Mouse (Mus musculus): ENCODE results near the gene Ppm1h. TPM values are rescaled to one million over a fixed set of nuclear protein-coding genes. Genes with fewer than 3 reads are reported as not detected.

The Ppm1h gene
- total RNA-seq, 2 experiments from 2014 or later: 68.7 to 70.3 TPM

DNA sequence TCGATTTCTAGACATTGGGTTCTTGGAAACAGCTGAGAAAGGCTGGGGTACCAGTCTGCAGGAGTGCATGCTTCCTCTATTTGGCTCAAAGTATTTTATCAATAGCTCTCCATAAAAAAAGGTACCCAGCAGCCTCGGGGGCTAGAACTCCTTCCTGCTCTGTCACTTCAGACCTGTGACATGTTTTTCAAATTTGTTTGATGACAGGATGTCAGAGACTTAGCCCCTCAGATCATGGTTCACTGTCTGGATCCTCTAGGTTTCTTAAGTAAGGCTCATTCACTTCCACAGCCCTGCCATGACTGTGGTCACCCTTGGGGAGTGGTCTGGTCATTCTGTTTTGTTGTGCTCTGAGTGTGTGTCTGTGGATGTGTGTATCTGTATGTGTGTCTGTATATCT, 63.6 kb downstream of the Ppm1h start:
- no peak for DNase-seq (ENCODE audit: low spot score in 2 of 2)

DNA sequence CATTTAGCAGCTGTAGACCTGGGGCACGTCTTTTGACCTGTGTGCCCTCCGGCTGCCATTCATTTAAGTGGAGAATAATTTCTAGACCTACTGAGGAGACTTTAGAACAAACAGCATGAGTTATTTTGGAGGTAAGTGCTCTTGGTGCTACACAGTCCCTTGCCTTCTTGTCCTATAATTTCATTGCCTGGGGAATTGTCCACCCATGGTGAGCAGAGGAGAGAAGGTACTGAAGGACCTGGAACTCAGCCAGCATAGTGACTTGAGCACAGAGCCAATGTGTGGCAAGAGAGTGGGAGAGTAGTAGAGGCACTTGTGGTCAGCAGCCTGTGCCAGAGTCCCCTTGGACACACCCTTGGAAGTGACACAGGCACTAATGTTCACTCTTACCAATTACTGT, 64.8 kb downstream of the Ppm1h start:
- no peak for DNase-seq (ENCODE audit: low spot score in 2 of 2)

DNA sequence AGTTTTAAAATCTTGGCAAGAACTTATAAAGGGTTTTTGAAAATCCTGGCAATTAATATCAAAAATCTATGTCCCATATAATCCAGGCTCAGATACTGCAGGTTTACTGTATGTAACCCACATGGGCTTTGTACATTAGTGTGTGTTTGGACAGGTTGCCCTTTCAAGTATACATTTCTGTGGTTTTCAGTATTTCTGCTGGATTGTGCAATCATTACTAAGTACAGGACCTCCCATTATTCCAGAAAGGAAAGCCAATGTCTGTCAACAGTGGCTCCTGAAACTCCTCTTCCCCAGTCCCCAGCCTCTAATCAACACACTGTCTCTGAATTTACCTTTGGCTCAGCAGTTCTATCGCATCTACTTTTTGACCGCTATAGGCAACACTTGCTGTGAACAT, 66.4 kb downstream of the Ppm1h start:
- no peak for DNase-seq (ENCODE audit: low spot score in 2 of 2)

DNA sequence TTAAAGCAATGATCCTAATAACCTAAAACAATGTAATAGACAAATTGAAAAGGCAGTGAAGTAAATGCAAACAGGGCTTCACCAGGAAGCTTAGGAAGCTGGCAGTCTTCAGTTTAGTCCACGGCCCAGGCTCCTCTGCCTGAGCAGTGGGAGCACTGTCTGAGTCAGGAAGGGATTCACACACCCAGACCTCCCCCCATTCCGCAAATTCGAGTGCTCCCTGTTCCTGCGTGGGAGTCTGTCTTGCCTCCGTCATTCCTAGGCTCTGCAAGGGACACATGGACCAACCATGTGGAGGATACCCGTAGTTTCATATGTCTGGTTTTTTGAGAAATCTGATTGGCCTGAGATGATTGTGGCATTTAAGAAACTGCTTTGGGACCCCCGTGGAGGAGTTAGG, 67.6 kb downstream of the Ppm1h start:
- no peak for DNase-seq (ENCODE audit: low spot score in 2 of 2)

DNA sequence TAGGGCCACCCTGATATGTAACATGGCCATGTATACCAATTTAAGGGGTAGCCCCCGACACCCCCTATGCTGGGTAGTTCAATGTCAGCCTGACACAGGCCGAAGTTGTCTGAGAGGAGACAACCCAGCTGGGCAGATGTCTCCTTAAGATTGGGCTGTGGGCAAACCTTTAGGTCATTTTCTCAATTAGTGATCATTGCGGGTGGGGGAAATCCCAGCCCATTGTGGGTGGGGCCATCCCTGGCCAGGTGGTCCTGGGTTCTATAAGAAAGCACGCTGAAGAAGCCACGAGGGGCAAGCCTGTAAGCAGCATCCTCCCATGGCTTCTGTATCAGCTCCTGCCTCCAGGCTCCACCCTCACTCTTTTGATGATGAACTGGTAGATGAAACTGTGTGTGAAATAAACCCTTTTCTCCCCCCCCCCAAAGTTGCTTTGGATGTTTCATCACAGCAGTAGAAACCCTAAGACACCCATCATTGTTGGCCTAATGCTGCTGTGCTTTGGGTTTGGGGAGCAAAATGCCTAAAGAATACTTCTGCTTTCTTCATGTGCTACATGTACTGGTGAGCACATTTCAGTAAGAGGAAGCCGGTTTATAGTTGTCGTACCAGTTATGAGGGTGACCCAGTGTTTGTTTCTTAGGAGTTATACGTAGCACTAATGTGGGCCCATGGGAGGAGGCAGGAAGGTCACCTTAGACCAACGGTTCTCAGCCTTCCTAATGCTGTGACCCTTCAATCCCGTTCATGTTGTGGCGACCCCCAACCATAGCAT, 68.8 kb downstream of the Ppm1h start:
- no peak for DNase-seq (ENCODE audit: low spot score in 2 of 2)

DNA sequence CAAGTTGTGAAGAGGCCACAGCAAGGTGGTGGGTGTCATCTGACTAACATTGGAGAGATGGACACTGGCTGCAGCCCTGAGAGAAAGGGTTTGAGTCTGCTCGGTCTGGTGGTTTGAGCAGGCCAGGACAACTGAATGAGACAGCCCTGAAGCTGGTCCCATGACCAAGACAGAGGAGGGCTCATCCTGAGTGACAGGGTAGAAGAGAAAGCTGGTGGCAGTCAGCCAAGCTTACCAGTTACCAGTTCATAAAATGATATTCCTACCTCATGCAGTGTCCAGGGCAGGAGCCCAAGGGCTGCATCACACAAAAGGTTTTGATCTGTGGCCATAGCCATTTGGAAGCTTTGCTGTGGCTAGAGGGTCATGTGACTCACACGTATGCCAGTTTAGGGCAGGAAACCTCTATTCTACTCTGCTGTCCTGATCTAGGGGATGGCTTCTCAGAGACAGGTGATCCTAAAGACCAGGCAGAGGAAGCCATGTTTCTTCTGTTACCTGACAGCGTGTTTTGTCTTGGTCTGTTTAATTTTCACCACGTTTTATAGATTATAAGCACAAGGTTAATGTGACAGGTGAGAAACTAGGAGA, 69.9 kb downstream of the Ppm1h start:
- no peak for DNase-seq (ENCODE audit: low spot score in 2 of 2)

DNA sequence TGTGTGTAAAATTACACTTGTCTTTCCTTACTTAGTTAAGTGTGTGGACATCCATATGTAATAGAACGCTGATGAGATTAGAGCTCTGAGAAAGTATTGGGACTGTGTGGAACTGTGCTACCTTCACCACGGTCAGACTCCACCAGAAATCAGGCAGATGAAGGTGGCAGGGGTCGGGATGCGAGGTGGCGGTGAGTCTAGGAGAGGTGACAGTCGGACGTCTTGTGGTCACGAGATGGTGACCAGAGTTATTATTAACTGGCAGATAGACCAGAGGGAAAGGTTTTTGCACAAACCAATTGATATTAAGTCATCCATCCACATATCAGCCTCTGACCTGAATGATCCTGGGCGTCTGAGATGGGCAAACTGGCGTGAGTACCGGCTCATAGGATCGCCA, 70.5 kb downstream of the Ppm1h start:
- DNase-seq (ENCODE audit: low spot score in 2 of 2): no peak

DNA sequence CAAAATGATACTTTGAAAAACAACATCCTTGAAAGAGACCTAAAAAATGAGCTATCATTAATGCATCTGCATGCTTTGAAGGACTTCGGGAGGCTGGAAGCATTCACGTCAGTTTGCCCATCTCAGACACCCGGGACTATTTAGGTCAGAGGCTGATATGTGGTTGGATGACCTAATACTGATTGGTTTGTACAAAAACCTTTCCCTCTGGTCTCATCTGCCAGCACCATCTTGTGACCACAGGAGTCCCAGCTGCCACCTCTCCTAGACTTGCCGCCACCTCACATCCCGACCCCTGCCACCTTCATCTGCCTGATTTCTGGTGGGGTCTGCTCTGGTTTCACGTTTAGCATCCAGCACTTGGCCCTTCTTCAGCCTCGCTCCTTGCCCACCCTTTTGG, 71.3 kb downstream of the Ppm1h start:
- DNase-seq (ENCODE audit: low spot score in 2 of 2): no peak

DNA sequence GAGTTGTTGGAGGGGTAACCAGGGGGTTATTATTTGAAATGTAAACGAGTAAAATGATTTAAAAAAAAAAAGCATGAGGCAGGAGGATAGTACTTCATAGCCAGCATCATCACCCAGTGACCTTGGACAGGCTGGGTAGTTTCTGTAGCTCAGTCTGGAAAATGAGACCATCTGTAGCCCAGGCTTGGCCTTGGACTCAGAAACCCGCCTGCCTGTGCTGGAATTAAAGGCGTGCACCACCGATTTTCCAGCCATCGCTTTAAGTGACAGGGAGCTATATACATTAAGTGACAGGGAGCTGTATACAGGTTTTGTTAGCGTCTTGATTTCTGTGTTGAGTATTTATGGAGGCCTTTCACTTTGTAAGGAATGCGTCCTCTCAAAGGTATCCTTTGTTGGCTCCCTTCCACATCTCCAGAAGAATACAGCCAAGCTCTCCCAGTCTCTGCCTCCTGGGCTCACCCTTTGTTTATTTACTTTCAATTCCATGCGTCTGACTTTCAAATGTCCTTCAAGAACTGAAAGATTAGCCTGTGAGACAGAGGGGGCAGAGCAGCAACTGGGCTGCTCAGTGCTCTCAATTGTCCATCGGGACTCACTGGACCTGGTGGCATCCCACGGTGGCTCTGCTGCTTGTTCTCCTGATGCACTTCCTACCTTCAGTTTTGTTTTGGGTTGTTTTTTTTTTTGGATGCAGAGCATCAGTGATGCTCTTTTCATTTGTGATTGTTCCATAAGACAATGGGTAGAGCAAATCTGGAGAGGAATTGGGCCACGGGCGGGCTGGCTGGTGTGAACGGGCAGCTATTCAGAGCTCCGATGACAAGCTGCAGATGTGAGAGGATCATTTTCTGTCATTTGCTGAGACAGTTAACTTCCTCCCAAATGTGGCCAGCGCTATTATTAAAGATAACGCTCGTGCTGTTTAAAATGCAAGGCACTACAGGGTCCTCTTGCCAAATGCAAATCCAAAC, 74.7 kb downstream of the Ppm1h start:
- no peak for DNase-seq (ENCODE audit: low spot score in 2 of 2)

DNA sequence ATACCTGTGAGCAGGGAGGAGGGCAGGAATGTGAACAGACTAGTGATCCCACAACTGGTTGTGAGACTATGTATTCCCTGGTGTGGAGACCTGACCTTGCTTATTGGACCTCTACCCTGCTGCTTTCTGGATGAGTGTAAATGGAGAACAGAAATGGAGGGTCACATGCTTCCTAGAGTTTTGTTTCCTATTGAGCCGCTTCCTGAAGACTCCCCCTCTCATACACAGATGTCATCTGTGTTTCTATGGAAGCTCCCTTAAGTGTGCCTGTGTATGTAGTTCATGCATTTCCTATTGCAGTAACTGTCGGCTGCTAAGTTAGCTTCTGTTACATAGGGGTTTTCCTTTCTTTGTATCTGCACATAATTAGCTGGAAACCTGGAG, 75.4 kb downstream of the Ppm1h start:
- DNase-seq (ENCODE audit: low spot score in 2 of 2): no peak

DNA sequence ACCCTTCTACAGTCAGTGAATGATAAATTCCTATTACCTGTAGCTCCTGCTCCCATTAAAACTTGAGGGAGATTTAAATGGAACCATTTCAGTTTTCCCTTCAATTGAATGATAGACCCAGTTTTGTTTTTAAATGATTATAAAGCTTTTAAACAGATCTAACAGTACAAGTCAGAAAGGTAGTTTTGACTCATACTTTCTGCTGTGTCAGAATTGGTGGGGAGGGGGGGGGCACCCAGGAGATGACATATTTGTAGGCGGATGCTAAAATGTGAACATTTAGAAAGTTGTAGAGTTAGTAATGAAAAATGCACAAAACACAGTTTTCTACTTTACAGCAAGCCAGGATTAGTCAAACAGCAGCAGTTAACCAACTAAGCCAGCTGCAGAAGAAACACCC, 76.4 kb downstream of the Ppm1h start:
- DNase-seq (ENCODE audit: low spot score in 2 of 2): no peak

DNA sequence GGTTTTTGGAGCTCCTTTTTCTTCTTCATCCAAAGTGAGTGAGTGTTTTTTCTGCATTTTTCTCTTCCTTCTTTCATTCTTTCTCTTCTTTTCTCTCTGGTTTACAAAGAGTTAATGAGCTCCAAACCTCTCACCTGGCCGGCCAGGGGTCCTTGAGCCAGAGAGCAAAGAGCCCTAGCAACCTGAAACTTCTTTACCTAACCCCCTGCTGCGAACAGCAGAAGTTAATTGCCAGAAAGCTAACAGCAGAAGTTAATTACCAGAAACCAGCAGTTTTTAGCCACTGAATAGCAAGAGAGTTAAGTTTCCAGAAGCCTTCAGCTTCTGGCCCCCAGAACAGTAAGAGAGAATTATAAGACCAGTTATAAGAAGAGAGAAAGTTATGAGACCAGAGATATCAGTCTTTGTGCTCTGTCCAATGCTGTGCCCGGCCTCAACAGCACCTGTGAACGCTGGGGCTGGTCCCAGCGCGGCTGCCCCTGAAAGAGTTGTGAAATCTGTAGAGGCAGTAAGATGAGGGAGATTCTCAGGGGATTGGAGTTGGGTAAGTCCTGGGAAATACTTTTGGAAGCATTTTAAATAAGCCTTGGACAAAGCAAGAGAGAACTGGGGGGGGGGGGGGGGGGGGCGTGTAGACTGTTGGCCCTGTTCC, 78.4 kb downstream of the Ppm1h start:
- no peak for DNase-seq (ENCODE audit: low spot score in 2 of 2)

DNA sequence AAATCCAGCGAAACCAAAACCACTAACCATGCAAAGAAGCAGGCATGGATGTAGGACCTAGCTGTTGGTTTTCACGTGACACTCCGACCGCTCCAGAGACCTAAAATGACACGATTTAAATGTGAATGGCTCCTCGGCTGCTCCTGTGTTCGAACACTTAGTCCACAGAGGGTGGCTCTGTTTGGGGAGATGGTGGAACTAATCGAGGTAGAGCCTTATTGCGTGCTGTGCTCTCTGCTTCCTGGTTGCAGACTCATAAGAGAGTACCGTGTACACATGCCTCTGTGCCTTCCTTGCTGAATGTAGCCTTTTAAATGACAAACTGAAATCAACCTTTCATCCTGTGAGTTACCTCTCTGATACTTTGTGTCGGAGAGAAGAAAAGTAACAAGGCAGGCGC, 79.2 kb downstream of the Ppm1h start:
- no peak for DNase-seq (ENCODE audit: low spot score in 2 of 2)

DNA sequence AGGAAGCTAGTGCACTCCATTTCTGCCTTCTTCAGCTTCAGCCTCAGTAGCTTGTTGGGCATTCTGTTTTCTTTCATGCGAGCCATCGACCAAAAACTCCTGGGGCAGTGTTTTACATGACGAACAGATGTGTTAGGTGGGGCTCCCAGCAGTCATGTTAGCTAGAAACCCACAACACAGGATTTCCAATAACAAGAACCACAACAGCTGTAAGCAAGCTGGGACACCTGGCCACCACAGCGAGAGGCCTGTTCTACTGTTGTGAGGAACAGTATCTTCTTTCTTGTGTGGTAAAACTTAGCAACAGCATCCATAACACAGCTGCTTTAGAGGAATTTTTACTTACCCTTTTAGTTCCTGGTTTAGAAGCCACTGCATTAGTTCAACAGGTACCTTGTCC, 79.8 kb downstream of the Ppm1h start:
- DNase-seq (ENCODE audit: low spot score in 2 of 2): no peak

DNA sequence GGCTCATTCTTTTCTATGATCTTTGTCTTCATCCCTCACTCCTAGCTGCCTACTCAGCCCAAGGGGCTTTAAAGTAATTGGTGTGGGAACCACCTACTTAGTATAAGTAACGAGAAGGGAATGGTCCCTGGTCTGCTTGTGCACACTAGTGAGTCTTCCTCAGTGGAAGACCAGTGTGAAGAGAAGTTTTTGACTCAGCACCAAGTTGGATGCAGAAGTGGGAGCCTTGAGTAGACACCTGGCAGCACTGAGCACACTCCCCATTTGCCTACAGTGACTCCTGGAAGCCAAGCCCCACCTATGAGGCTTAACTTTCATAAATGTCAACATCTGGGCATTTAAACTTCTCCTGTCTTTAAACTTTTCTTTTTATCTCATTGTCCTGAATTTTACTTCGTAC, 81.2 kb downstream of the Ppm1h start:
- no peak for DNase-seq (ENCODE audit: low spot score in 2 of 2)

DNA sequence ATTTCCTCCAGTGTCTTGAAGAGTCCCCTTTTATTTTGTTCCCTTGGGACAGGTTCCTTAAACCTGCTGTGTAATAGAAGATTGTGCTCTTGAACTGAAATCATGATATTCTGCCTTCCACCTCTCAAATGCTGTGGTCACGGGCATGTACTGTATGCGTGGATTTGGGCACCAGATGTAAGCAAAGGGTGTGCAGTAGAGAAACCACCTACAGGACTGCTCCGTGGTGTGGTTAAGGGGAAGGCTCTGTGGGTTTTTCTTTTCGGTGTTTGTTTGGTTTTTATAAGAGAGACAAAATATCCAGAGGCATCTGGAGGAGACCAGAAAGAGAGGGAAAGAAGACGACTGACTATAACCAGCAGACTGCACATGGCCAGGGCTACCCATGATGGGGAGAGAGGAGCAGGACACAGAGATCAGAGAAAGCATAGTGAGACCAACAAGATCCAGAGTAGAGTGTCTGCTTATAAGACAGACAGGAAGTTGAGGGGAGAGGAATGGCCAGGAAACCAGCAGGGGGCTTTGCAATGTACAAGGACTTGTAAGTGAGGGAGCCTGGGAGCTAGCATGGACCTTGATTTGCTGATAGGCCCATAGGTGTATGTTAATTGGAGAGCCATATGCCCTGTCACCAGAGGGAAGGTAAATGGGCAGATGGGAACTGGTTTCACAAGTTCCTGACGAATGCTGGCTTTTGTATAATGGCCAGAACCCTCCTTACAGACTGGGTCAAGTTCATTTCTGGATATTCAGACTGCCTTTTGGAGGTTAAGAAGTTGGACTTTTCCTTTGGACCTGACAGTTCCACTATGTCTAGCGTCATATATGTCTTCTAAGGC, 82.1 kb downstream of the Ppm1h start:
- no peak for DNase-seq (ENCODE audit: low spot score in 2 of 2)

DNA sequence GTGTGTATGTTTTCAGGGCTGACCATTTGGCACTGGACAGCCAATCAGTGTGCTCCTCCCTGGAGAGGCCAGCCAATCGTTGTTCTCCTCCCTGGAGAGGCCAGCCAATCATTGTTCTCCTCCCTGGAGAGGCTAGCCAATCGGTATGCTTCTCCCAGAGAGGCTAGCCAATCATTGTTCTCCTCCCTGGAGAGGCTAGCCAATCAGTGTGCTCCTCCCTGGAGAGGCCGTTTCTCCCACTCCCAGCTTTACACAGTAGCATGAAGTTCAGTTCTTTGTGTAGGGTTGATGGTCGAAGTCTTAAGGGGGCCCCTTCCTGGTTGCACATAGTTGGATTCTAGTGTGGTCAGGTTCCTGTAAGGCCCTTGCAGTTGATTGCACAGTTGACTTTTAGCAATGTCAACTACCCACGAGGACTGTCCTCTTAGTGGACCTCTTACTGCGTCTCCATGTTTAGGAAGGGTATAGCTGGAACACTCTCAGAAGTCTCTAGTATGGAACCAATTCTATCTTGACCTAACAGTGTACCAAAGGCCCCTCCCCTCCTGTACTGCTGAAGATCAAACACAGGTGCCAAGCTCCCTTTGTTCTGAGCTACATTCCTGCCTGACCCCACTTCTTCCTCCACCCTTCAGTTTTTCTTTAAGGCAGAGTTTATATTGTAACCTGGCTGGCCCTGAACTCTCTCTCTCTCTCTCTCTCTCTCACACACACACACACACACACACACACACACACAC, 84.4 kb downstream of the Ppm1h start:
- DNase-seq (ENCODE audit: low spot score in 2 of 2): no peak

DNA sequence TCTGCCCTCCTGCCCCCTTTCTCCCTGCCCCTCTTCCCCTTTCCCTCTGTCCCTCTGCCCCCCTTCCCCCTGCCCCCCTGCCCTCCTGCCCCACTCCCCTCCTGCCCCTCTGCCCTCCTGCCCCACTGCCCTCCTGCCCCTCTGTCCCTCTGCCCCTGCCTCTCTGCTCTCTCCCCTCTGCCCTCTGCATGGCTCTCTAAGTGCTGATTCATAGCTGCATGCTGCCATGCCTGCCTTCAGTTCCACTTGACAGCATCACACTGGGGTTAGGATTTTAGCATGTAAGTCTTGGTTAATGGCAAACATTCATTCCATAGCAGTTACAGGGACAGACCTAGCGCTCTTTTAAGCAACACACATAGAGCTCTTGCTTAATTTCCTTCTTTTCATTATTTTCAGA, 85.0 kb downstream of the Ppm1h start:
- no peak for DNase-seq (ENCODE audit: low spot score in 2 of 2)

DNA sequence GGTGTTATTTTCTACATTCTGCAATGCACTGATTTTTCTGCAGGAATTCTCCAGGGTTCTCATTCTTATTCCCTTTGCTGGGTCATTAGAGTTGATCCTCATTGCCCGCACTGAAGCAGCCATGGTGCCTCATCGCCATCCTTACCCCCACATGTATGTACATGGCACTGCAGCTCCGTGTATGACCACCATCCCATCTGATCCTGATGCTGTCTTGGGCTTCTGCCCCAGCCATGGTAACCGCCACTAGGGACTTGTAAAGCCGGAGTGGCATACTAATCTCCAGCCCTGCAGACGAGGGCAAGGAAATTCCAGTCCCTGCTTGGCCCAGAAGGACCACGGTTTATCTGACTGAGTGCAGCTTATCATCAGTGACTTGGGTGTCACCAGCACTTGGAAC, 86.1 kb downstream of the Ppm1h start:
- no peak for DNase-seq (ENCODE audit: low spot score in 2 of 2)

DNA sequence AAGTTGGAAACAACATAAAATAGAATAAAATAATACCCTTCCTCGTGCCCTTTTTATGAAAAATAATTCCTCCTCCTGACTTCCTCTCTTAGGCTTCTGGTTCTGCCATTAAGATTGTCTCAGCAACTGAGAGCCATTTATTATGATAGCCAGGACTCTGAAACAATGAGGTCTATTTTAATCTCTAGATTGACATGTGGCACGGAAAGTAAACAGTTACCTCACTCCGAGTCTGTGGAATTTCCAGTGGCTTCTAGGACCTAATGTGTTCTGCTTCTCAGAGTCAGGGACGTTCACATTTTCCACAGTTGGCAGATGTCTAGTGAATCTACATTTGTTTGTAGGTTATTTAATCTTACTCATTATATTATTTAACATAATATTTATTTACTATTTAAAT, 87.0 kb downstream of the Ppm1h start:
- no peak for DNase-seq (ENCODE audit: low spot score in 2 of 2)
